Mouse (Mus musculus) thymus, postnatal 4 days (tissue): ENCODE measurements around the gene Cav2.

ENCODE experiments used
- DNase-seq: peaks from one replicate; pipeline ENCODE4 v3.0.0; 2021

The Cav2 gene

DNA sequence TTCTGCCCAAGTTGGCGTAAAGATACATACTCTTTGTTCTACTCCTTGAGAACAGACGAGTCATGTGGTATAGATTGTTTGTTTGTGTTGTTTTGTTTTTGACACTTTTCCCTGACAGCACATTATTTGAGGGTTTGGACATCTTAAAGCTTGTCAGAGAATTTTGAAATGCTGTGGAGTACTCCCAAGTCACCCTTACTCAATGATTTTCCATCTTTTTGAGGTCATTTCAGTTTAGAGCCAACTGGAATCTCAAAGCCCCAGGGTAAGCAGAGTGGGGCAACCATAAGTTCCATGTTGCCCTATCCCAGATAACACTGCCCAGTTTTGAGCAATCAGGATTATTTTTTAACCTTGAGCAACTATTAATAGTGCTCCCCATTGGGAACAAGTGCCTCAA lies 33.3 kb downstream of the Cav2 start:
- DNase-seq: no peak

DNA sequence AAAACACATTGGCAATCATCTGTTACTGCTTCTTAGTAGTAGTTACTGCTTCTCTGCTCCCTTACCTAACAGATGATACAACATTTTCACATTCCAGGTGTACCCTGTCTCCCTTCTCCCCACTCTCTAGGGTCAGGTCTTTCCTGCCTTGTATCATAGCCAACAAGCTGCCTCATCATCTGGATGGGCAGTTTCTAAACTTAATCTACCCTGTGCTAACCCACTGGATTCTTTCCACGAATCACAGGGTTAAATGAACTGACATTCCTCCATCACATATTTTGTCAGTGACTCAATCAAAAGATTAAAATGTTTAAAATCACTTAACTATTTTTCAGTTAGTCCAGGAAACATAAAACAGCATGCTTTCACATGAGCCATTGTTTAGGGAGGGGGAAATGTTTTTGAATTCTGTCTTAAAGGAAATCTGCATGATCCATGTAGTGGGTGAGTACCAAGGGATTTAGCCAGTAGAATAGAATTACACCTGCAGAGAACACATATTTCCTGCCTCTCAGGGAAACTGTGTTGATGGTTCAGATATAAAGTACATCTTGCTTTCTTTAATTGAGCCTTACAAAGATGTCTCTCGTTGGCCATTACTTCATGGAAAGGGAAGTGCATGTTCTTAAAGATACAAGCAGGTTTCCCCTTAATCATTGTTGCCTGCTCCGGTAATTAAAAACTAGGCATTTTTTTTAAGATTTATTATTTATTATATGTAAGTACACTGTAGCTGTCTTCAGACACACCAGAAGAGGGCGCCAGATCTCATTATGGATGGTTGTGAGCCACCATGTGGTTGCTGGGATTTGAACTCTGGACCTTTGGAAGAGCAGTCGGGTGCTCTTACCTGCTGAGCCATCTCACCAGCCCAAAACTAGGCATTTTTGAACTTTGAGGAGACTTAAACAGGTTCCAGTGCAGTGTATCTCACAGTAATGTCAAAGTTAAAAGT lies 34.0 kb downstream of the Cav2 start:
- DNase-seq: no peak

DNA sequence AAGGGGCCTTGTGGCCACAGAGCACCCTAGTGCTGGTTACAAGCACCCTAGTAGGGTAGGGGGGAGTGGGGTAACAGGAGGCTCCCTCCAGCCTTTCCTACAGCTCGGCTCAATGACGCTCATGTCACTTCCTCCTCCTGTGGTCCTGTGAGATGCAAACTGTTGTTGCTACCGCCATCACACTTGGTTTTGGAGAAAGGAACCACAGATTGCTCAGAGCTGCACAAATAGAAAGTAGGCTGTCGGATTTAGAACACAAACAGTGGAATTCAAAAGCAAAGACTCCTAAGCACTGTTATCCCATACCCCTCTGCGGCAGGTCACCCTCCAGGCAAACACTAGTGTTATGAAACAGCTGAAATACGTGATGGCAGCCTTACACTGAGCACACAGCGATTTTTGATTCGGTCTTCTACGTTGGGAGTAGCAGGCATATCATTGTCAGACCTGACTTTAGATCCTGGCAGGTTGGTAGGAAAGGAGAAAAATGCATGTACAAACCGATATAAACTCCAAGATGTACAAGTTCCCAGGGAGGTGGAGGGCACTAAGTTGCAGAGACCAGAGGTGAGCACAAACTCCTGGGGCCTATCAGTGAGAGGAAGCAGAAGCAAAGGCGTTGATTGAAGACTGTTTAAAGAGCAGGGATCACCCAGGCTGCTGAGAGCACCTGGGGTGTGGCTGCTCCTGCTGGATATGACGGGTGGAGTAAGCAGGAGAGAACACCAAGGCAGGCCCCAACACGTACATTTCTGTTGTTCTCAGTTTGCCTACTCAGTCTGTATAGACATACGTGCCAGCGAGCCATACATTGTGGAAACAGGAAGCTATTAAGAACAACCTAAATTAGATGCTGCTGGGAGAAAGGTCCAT lies 35.5 kb downstream of the Cav2 start:
- no peak for DNase-seq

DNA sequence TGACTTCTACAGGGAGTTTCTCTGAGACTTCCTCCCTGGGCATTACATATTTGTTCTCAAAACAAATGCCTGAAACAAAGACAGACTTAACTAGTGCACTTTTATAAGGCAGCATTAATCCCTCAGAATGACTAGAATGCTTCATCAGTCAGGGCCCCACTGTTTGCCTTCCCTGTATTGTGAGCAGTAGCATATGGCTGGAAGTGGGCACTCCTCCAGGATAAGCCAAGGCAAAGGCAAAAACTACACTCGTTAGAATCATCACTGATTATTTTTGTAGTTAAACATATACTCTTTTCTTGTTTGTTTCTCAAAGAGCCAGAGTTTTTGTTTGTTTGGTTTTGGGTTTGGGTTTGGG lies 36.2 kb downstream of the Cav2 start:
- no peak for DNase-seq

DNA sequence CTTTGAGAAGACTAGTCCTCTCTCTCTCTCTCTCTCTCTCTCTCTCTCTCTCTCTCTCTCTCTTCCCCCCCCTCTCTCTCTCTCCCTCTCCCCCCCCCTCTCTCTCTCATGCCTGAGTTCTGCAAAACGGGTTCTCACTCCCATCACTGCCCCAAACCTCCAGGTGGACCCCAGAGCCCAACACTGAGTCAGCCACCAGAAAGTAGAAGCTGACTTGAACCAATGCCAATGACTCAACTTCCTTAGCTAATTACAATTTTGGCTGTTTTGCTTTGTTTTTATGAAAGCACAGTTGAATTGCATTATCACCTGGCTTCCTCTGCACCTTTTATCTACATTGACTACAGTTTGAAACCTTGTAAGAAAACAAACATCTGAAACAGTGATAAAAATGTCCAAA lies 37.0 kb downstream of the Cav2 start:
- DNase-seq: no peak

DNA sequence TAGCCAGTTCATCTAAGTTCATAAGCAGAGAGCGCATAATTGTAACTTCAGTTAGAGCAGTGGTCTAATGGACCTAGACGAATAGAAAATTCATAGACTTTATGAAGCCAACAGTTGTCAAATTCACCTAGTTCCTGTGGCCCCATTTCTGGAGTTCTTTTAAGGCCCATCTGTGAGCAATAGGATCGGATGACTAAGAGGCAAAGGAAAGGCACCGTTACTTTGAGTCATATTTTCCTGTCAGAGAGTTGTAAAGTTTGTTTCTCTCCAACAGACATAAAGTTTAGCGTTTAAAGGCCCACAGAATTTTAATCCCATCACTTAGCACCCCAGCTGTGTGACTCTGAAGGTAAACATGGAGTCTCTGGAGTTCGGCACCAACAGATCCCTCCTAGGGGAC lies 41.0 kb downstream of the Cav2 start:
- no peak for DNase-seq

DNA sequence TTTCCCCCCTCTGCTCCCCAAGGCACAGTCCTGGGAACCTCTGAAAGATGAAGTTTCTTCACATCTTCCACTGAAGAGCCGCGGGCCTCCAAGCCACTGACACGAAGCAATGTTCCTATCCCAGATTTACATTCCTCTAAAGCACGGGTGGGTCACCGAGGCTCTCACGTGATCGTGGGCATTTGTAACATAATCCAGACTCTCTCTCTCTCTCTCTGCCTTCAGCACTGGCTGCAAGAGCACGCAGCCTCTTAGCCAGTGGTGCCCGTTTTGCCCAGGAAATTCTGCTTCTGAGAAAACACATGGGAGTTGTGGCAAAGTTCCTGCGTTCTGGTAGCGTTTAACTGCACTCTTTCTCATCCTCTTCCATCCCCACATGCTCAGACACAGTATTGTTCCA lies 46.2 kb downstream of the Cav2 start:
- no peak for DNase-seq

DNA sequence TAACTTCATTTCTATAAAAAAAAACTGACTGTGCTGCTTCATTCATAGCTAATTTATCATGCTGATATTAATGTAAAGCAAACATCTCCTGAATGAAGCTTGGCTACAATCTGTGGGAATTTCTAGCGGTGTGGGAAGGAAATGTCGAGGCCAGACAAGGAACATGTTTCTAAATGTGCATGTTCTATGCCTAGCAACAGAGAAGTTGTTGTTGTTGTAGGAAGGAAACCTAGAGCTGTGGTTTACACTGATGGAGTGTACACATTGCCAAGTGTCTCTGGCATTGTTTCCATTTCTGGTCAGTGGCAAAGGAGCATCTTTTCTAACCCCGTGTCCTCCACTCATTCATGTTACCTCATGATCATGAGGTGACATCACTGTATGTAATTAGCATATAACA lies 48.8 kb downstream of the Cav2 start:
- DNase-seq: no peak

DNA sequence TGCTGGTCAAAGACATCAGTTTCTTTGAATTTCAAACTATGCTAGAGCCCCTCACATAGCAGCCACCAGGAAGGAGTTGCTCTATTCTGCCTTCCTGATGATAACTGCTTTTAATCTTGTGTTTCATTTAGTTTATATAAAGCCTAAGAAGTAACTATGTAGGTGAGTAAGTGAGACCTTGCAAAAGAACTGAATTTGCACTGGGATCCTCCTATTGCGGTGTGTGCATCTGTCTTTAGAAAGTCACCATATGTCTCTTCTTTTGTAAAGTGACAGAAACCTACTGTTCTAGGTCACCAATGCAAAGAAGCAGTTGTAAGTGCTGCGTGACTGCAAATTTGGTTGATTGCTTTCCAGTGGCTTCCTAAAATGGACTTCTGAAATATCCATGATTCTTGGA lies 56.7 kb downstream of the Cav2 start:
- DNase-seq: no peak
